Mouse (Mus musculus): ENCODE measurements at regions not wholly inside any gene's neighbourhood (a gene's known extent, or its start where the extent isn't known, plus 50 kb on each side); places are given as distances from the start of the nearest gene placed in this dataset.
"Not testable (repeated sequence)": the region's sequence is repeated elsewhere in the genome, so short reads cannot be mapped to it uniquely, and the experiment has no call there.

DNA sequence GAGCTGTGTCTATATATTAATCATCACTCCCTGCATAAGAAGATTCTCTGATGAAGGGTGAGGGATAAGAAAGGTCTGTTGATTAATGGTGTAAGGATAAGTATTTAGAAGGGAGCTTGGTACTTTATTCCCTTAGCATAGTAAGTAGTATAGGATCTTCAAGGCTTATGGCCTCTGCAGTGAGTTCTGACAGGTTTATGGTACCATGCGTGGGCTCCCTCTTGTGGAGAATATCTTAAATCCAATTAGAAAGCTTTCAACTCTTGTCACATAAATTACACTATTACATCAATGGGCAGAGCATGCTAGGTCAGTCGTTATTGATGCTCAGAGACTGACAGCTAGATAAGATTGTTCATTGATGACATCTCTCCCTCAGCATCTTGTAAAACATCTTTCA, 112.7 kb upstream of the Grin3a start:
- no peak overlapping the region for H3K4me3 ChIP-seq (replicated peaks; ENCODE audit: low read length)
- H3K36me3 ChIP-seq (ENCODE audit: control insufficient read depth, insufficient read depth): no peaks in the 10 kb centered on the region
- 24% methylated on average over 2 of the region's 2 CpGs for WGBS
- ATAC-seq: no peak
- no peaks in the 10 kb centered on the region for H3K4me1 ChIP-seq (replicated peaks; ENCODE audit: control insufficient read depth, insufficient read depth, low read length)
- H3K9me3 ChIP-seq (ENCODE audit: control insufficient read depth, low read length): no peaks in the 10 kb centered on the region
- no peak overlapping the region for H3K4me2 ChIP-seq (ENCODE audit: low read length)
- H3K9ac ChIP-seq (replicated peaks; ENCODE audit: low read depth, low read length): no peak overlapping the region
- no peak overlapping the region for H3K27ac ChIP-seq (ENCODE audit: low read length)
- H3K27me3 ChIP-seq (replicated peaks; ENCODE audit: control insufficient read depth, insufficient read depth, low read length): no peaks in the 10 kb centered on the region

DNA sequence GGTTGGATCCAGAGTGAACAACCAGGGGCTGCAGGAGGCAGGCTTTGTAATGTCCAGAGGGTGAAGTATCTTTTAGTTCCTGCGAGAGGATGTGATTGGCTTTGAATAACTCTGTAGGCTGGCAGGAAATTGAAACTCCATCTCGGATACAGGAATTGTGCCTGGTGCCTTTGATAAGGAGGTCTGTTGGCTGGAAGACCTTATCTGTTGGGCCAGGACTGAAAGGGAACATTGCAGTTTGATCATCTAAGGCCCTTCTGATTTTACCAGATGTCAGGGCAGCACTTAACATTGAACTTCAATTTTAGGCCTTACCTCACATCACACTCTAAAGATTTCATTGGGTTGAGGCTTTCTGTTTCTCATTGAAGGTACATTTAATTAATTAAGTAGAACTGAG, 111.3 kb upstream of the Grin3a start:
- H3K4me3 ChIP-seq (replicated peaks; ENCODE audit: low read length): no peak overlapping the region
- WGBS: 55% methylated on average over 2 of the region's 2 CpGs

GRCm38 (mm10) chr4:49946306-49946705, 100.8 kb upstream of the Grin3a start:
- H3K27ac ChIP-seq (ENCODE audit: low read length): no peak overlapping the region
- no peaks in the 10 kb centered on the region for H3K4me1 ChIP-seq (replicated peaks; ENCODE audit: control insufficient read depth, insufficient read depth, low read length)
- H3K36me3 ChIP-seq (ENCODE audit: control insufficient read depth, insufficient read depth): no peaks in the 10 kb centered on the region
- no peak overlapping the region for H3K4me3 ChIP-seq (replicated peaks; ENCODE audit: low read length)
- no peak overlapping the region for H3K9ac ChIP-seq (replicated peaks; ENCODE audit: low read depth, low read length)
- 39% methylated on average over 7 of the region's 7 CpGs for WGBS
- no peaks in the 10 kb centered on the region for H3K9me3 ChIP-seq (ENCODE audit: control insufficient read depth, low read length)
- no peak overlapping the region for H3K4me2 ChIP-seq (ENCODE audit: low read length)
- ATAC-seq: no peak; the same call in 1 of the 2 replicates
- no peaks in the 10 kb centered on the region for H3K27me3 ChIP-seq (replicated peaks; ENCODE audit: control insufficient read depth, insufficient read depth, low read length)

More for the DNA sequence above, 111.3 kb upstream of the Grin3a start:
- no peak for ATAC-seq
- no peaks in the 10 kb centered on the region for H3K4me1 ChIP-seq (replicated peaks; ENCODE audit: control insufficient read depth, insufficient read depth, low read length)
- no peaks in the 10 kb centered on the region for H3K27me3 ChIP-seq (replicated peaks; ENCODE audit: control insufficient read depth, insufficient read depth, low read length)
- H3K4me2 ChIP-seq (ENCODE audit: low read length): no peak overlapping the region
- H3K9ac ChIP-seq (replicated peaks; ENCODE audit: low read depth, low read length): no peak overlapping the region
- H3K27ac ChIP-seq (ENCODE audit: low read length): no peak overlapping the region
- H3K36me3 ChIP-seq (ENCODE audit: control insufficient read depth, insufficient read depth): no peaks in the 10 kb centered on the region
- no peaks in the 10 kb centered on the region for H3K9me3 ChIP-seq (ENCODE audit: control insufficient read depth, low read length)

DNA sequence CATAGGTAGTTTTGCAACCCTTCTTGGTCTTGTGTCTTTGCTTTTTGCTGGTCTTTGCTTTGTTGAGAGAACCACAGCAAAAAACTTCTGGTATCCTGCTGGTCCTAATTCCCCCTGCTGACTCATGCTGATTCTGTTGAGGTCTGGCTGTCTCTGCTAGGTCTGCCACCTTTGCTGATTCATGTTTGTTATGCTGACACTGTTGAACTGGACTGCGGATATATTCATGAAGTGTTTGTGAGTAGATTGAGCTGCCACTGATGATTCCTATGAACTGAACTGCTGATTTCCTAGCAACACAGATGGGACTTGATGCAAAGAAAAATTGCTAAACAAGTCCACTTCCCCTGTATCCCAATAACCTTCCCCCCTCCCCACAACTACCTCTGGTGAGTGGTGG, 91.9 kb upstream of the Grin3a start:
- Histone ChIP-seq H3K36me3 (ENCODE audit: control insufficient read depth, insufficient read depth) (no peaks in the 10 kb centered on the region), H3K9me3 (ENCODE audit: control insufficient read depth, low read length) (no peaks in the 10 kb centered on the region), H3K4me1 (replicated peaks; ENCODE audit: control insufficient read depth, insufficient read depth, low read length) (no peaks in the 10 kb centered on the region), H3K9ac (replicated peaks; ENCODE audit: low read depth, low read length) (no peak overlapping the region), H3K4me2 (ENCODE audit: low read length) (no peak overlapping the region), H3K27ac (ENCODE audit: low read length) (no peak overlapping the region), H3K27me3 (replicated peaks; ENCODE audit: control insufficient read depth, insufficient read depth, low read length) (no peaks in the 10 kb centered on the region), H3K4me3 (replicated peaks; ENCODE audit: low read length) (no peak overlapping the region)
- WGBS: 78% methylated on average over 1 of the region's 1 CpGs
- no peak for ATAC-seq

DNA sequence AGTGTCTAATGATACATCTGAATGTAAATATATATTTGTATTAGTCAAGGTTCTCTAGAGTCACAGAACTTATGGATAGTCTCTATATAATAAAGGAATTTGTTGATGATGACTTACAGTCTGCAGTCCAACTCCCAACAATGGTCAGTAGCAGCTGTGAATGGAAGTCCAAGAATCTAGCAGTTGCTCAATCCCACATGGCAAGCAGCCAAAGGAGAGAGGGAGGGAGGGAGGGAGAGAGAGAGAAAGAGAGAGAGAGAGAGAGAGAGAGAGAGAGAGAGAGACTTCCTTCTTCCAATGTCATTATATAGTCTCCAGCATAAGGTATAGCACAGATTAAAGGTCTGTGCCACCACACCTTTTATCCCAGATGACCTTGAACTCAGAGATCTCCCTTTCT, 84.1 kb upstream of the Grin3a start:
- H3K36me3 ChIP-seq (ENCODE audit: control insufficient read depth, insufficient read depth); H3K4me2 ChIP-seq (ENCODE audit: low read length); H3K27me3 ChIP-seq (replicated peaks; ENCODE audit: control insufficient read depth, insufficient read depth, low read length); H3K4me3 ChIP-seq (replicated peaks; ENCODE audit: low read length); H3K9ac ChIP-seq (replicated peaks; ENCODE audit: low read depth, low read length); H3K9me3 ChIP-seq (ENCODE audit: control insufficient read depth, low read length); H3K27ac ChIP-seq (ENCODE audit: low read length); H3K4me1 ChIP-seq (replicated peaks; ENCODE audit: control insufficient read depth, insufficient read depth, low read length); ATAC-seq: not testable (repeated sequence)

GRCm38 (mm10) chr4:49927045-49927444, 81.5 kb upstream of the Grin3a start:
- no peak overlapping the region for H3K4me2 ChIP-seq (ENCODE audit: low read length)
- no peaks in the 10 kb centered on the region for H3K9me3 ChIP-seq (ENCODE audit: control insufficient read depth, low read length)
- no peak overlapping the region for H3K4me3 ChIP-seq (replicated peaks; ENCODE audit: low read length)
- no peaks in the 10 kb centered on the region for H3K4me1 ChIP-seq (replicated peaks; ENCODE audit: control insufficient read depth, insufficient read depth, low read length)
- ATAC-seq: no peak
- H3K9ac ChIP-seq (replicated peaks; ENCODE audit: low read depth, low read length): no peak overlapping the region
- H3K36me3 ChIP-seq (ENCODE audit: control insufficient read depth, insufficient read depth): no peaks in the 10 kb centered on the region
- 100% methylated on average over 1 of the region's 1 CpGs for WGBS
- H3K27ac ChIP-seq (ENCODE audit: low read length): no peak overlapping the region
- H3K27me3 ChIP-seq (replicated peaks; ENCODE audit: control insufficient read depth, insufficient read depth, low read length): no peaks in the 10 kb centered on the region

DNA sequence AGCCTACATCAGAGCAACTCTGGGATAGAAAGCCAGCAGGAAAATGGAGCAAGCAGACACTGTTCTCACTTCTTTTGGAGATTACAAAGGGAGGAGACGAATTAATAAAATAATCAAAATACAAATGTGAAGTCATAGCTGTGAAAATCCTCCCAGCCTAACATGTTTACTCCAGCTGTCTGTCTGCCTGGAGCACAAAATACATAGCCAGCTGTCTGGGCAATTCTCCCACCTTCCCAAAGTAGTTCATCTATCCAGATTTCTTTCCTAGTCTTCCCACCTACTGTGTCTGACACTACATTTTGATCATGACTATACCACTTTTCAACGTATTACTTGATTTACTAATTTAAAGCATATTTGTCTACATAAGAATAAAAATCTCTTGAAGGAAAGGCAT, 68.7 kb upstream of the Grin3a start:
- Histone ChIP-seq H3K27ac (ENCODE audit: low read length) (peak overlapping the region; percentile 34; the same call in 1 of the 2 replicates), H3K27me3 (replicated peaks; ENCODE audit: control insufficient read depth, insufficient read depth, low read length) (no peaks in the 10 kb centered on the region), H3K4me1 (replicated peaks; ENCODE audit: control insufficient read depth, insufficient read depth, low read length) (peaks cover 6% of the 10 kb centered on the region; the same call in 1 of the 2 replicates), H3K4me2 (ENCODE audit: low read length) (no peak overlapping the region), H3K36me3 (ENCODE audit: control insufficient read depth, insufficient read depth) (no peaks in the 10 kb centered on the region), H3K4me3 (replicated peaks; ENCODE audit: low read length) (no peak overlapping the region), H3K9ac (replicated peaks; ENCODE audit: low read depth, low read length) (no peak overlapping the region), H3K9me3 (ENCODE audit: control insufficient read depth, low read length) (no peaks in the 10 kb centered on the region)
- WGBS: 58% methylated on average over 2 of the region's 2 CpGs
- ATAC-seq: peak; percentile 45; the same call in 1 of the 2 replicates

GRCm38 (mm10) chr4:49913636-49914035, 68.1 kb upstream of the Grin3a start:
- H3K9ac ChIP-seq (replicated peaks; ENCODE audit: low read depth, low read length): no peak overlapping the region
- H3K27ac ChIP-seq (ENCODE audit: low read length): peak overlapping the region; percentile 34; the same call in 1 of the 2 replicates
- ATAC-seq: peak; percentile 95
- H3K4me1 ChIP-seq (replicated peaks; ENCODE audit: control insufficient read depth, insufficient read depth, low read length): peaks cover 6% of the 10 kb centered on the region; the same call in 1 of the 2 replicates
- no peaks in the 10 kb centered on the region for H3K9me3 ChIP-seq (ENCODE audit: control insufficient read depth, low read length)
- no peak overlapping the region for H3K4me2 ChIP-seq (ENCODE audit: low read length)
- H3K36me3 ChIP-seq (ENCODE audit: control insufficient read depth, insufficient read depth): no peaks in the 10 kb centered on the region
- H3K4me3 ChIP-seq (replicated peaks; ENCODE audit: low read length): no peak overlapping the region
- 16% methylated on average over 2 of the region's 2 CpGs for WGBS
- H3K27me3 ChIP-seq (replicated peaks; ENCODE audit: control insufficient read depth, insufficient read depth, low read length): no peaks in the 10 kb centered on the region
